Mouse (Mus musculus): ENCODE data around the gene Fga. TPM values are rescaled to one million over a fixed set of nuclear protein-coding genes. Genes with fewer than 3 reads are reported as not detected.
A peak's percentile ranks its signal among the peaks of the same experiment; 100 is the strongest.

The Fga gene
- polyA plus RNA-seq, 1 experiment from 2014 or later = 19.2 TPM

- no peak overlapping the region for H3K4me2 ChIP-seq (ENCODE audit: low read depth, low read length)
- H3K9me3 ChIP-seq (ENCODE audit: control insufficient read depth, low read length) = no peaks in the 10 kb centered on the region
- H3K27ac ChIP-seq (ENCODE audit: low read length) = no peak overlapping the region
- peak; percentile 60 for ATAC-seq
- no peaks in the 10 kb centered on the region for H3K36me3 ChIP-seq (ENCODE audit: control insufficient read depth, insufficient read depth, low read length)
- H3K4me3 ChIP-seq (ENCODE audit: low read length) = no peak overlapping the region
- peaks cover 9% of the 10 kb centered on the region; the same call in 1 of the 2 replicates for H3K4me1 ChIP-seq (ENCODE audit: control insufficient read depth, insufficient read depth, low read length)
- WGBS = 67% methylated on average over 9 of the region's 9 CpGs
- H3K9ac ChIP-seq (ENCODE audit: low read depth, low read length) = peak overlapping the region; percentile 29; the same call in 1 of the 2 replicates
- no peaks in the 10 kb centered on the region for H3K27me3 ChIP-seq (replicated peaks; ENCODE audit: control insufficient read depth, insufficient read depth, low read length)
Measured at GRCm38 (mm10) chr3:82999995-83000394, 25.9 kb upstream of the Fga start.

- Histone ChIP-seq H3K9ac (ENCODE audit: low read depth, low read length) (no peak overlapping the region), H3K4me1 (ENCODE audit: control insufficient read depth, insufficient read depth, low read length) (0 out of 2 replicates have a peak, but pooled peaks cover 2% of the 10 kb centered on the region), H3K4me3 (ENCODE audit: low read length) (no peak overlapping the region), H3K9me3 (ENCODE audit: control insufficient read depth, low read length) (no peaks in the 10 kb centered on the region), H3K36me3 (ENCODE audit: control insufficient read depth, insufficient read depth, low read length) (no peaks in the 10 kb centered on the region), H3K27me3 (replicated peaks; ENCODE audit: control insufficient read depth, insufficient read depth, low read length) (no peaks in the 10 kb centered on the region), H3K4me2 (ENCODE audit: low read depth, low read length) (no peak overlapping the region), H3K27ac (ENCODE audit: low read length) (no peak overlapping the region)
- no peak for ATAC-seq
- WGBS = 3% methylated on average over 2 of the region's 2 CpGs
Measured at GRCm38 (mm10) chr3:83002191-83002590, 23.7 kb upstream of the Fga start.

- no peak overlapping the region for H3K4me2 ChIP-seq (ENCODE audit: low read depth, low read length)
- no peak overlapping the region for H3K9ac ChIP-seq (ENCODE audit: low read depth, low read length)
- no peak for ATAC-seq
- no peaks in the 10 kb centered on the region for H3K36me3 ChIP-seq (ENCODE audit: control insufficient read depth, insufficient read depth, low read length)
- H3K27ac ChIP-seq (ENCODE audit: low read length) = no peak overlapping the region
- H3K4me3 ChIP-seq (ENCODE audit: low read length) = no peak overlapping the region
- no peaks in the 10 kb centered on the region for H3K27me3 ChIP-seq (replicated peaks; ENCODE audit: control insufficient read depth, insufficient read depth, low read length)
- no peaks in the 10 kb centered on the region for H3K9me3 ChIP-seq (ENCODE audit: control insufficient read depth, low read length)
- H3K4me1 ChIP-seq (ENCODE audit: control insufficient read depth, insufficient read depth, low read length) = 0 out of 2 replicates have a peak, but pooled peaks cover 2% of the 10 kb centered on the region
- 88% methylated on average over 8 of the region's 8 CpGs for WGBS
Measured at GRCm38 (mm10) chr3:83003068-83003467, 22.8 kb upstream of the Fga start.

GRCm38 (mm10) chr3:83004801-83005200, 21.1 kb upstream of the Fga start:
- Histone ChIP-seq H3K36me3 (ENCODE audit: control insufficient read depth, insufficient read depth, low read length) (no peaks in the 10 kb centered on the region), H3K4me3 (ENCODE audit: low read length) (no peak overlapping the region), H3K9ac (ENCODE audit: low read depth, low read length) (no peak overlapping the region), H3K4me2 (ENCODE audit: low read depth, low read length) (no peak overlapping the region), H3K27ac (ENCODE audit: low read length) (no peak overlapping the region), H3K4me1 (ENCODE audit: control insufficient read depth, insufficient read depth, low read length) (0 out of 2 replicates have a peak, but pooled peaks cover under 1% of the 10 kb centered on the region), H3K9me3 (ENCODE audit: control insufficient read depth, low read length) (no peaks in the 10 kb centered on the region), H3K27me3 (replicated peaks; ENCODE audit: control insufficient read depth, insufficient read depth, low read length) (no peaks in the 10 kb centered on the region)
- no peak for ATAC-seq
- WGBS = 94% methylated on average over 7 of the region's 7 CpGs

GRCm38 (mm10) chr3:83007557-83007956, 18.3 kb upstream of the Fga start, which contains the start of gene Fgg:
Gene Fgg (plus strand): TSS chr3:83007724.
- no peak within 1 kb of the TSS for H3K9ac ChIP-seq (ENCODE audit: low read depth, low read length)
- no peaks in the 10 kb centered on the region for H3K9me3 ChIP-seq (ENCODE audit: control insufficient read depth, low read length)
- H3K27me3 ChIP-seq (replicated peaks; ENCODE audit: control insufficient read depth, insufficient read depth, low read length) = no peaks in the 10 kb centered on the region
- no peak within 1 kb of the TSS for H3K27ac ChIP-seq (ENCODE audit: low read length)
- H3K4me2 ChIP-seq (ENCODE audit: low read depth, low read length) = no peak within 1 kb of the TSS
- 0 out of 2 replicates have a peak, but pooled peaks have one; percentile 21 for ATAC-seq
- H3K4me1 ChIP-seq (ENCODE audit: control insufficient read depth, insufficient read depth, low read length) = no peaks in the 10 kb centered on the region
- WGBS = 50% methylated on average over 7 of the region's 7 CpGs
- no peak within 1 kb of the TSS for H3K4me3 ChIP-seq (ENCODE audit: low read length)
- H3K36me3 ChIP-seq (ENCODE audit: control insufficient read depth, insufficient read depth, low read length) = no peaks in the 10 kb centered on the region

GRCm38 (mm10) chr3:83010291-83010690, 15.6 kb upstream of the Fga start:
- Histone ChIP-seq H3K4me3 (ENCODE audit: low read length) (no peak overlapping the region), H3K4me2 (ENCODE audit: low read depth, low read length) (no peak overlapping the region), H3K27ac (ENCODE audit: low read length) (no peak overlapping the region), H3K27me3 (replicated peaks; ENCODE audit: control insufficient read depth, insufficient read depth, low read length) (no peaks in the 10 kb centered on the region), H3K9ac (ENCODE audit: low read depth, low read length) (no peak overlapping the region), H3K9me3 (ENCODE audit: control insufficient read depth, low read length) (no peaks in the 10 kb centered on the region), H3K36me3 (ENCODE audit: control insufficient read depth, insufficient read depth, low read length) (no peaks in the 10 kb centered on the region), H3K4me1 (ENCODE audit: control insufficient read depth, insufficient read depth, low read length) (no peaks in the 10 kb centered on the region)
- 72% methylated on average over 11 of the region's 11 CpGs for WGBS
- ATAC-seq = no peak

- H3K4me3 ChIP-seq (ENCODE audit: low read length) = no peak overlapping the region
- no peak overlapping the region for H3K4me2 ChIP-seq (ENCODE audit: low read depth, low read length)
- no peaks in the 10 kb centered on the region for H3K4me1 ChIP-seq (ENCODE audit: control insufficient read depth, insufficient read depth, low read length)
- no peaks in the 10 kb centered on the region for H3K9me3 ChIP-seq (ENCODE audit: control insufficient read depth, low read length)
- H3K9ac ChIP-seq (ENCODE audit: low read depth, low read length) = no peak overlapping the region
- no peaks in the 10 kb centered on the region for H3K27me3 ChIP-seq (replicated peaks; ENCODE audit: control insufficient read depth, insufficient read depth, low read length)
- no peak overlapping the region for H3K27ac ChIP-seq (ENCODE audit: low read length)
- WGBS = 90% methylated on average over 4 of the region's 4 CpGs
- no peak for ATAC-seq
- no peaks in the 10 kb centered on the region for H3K36me3 ChIP-seq (ENCODE audit: control insufficient read depth, insufficient read depth, low read length)
Measured at GRCm38 (mm10) chr3:83011136-83011535, 14.7 kb upstream of the Fga start.

GRCm38 (mm10) chr3:83011565-83011964, 14.3 kb upstream of the Fga start:
- 80% methylated on average over 4 of the region's 4 CpGs for WGBS
- no peak overlapping the region for H3K9ac ChIP-seq (ENCODE audit: low read depth, low read length)

GRCm38 (mm10) chr3:83012636-83013035, 13.2 kb upstream of the Fga start:
- no peak overlapping the region for H3K4me2 ChIP-seq (ENCODE audit: low read depth, low read length)
- ATAC-seq = no peak
- H3K27me3 ChIP-seq (replicated peaks; ENCODE audit: control insufficient read depth, insufficient read depth, low read length) = no peaks in the 10 kb centered on the region
- no peak overlapping the region for H3K27ac ChIP-seq (ENCODE audit: low read length)
- H3K36me3 ChIP-seq (ENCODE audit: control insufficient read depth, insufficient read depth, low read length) = no peaks in the 10 kb centered on the region
- 94% methylated on average over 19 of the region's 19 CpGs for WGBS
- H3K4me3 ChIP-seq (ENCODE audit: low read length) = no peak overlapping the region
- no peak overlapping the region for H3K9ac ChIP-seq (ENCODE audit: low read depth, low read length)
- H3K9me3 ChIP-seq (ENCODE audit: control insufficient read depth, low read length) = no peaks in the 10 kb centered on the region
- H3K4me1 ChIP-seq (ENCODE audit: control insufficient read depth, insufficient read depth, low read length) = no peaks in the 10 kb centered on the region

More at GRCm38 (mm10) chr3:83011565-83011964, 14.3 kb upstream of the Fga start:
- no peaks in the 10 kb centered on the region for H3K9me3 ChIP-seq (ENCODE audit: control insufficient read depth, low read length)
- H3K27ac ChIP-seq (ENCODE audit: low read length) = no peak overlapping the region
- no peak overlapping the region for H3K4me3 ChIP-seq (ENCODE audit: low read length)
- ATAC-seq = no peak
- no peaks in the 10 kb centered on the region for H3K4me1 ChIP-seq (ENCODE audit: control insufficient read depth, insufficient read depth, low read length)
- no peaks in the 10 kb centered on the region for H3K36me3 ChIP-seq (ENCODE audit: control insufficient read depth, insufficient read depth, low read length)
- no peak overlapping the region for H3K4me2 ChIP-seq (ENCODE audit: low read depth, low read length)
- H3K27me3 ChIP-seq (replicated peaks; ENCODE audit: control insufficient read depth, insufficient read depth, low read length) = no peaks in the 10 kb centered on the region

- Histone ChIP-seq H3K27ac (ENCODE audit: low read length) (no peak overlapping the region), H3K4me3 (ENCODE audit: low read length) (no peak overlapping the region), H3K36me3 (ENCODE audit: control insufficient read depth, insufficient read depth, low read length) (no peaks in the 10 kb centered on the region), H3K4me2 (ENCODE audit: low read depth, low read length) (no peak overlapping the region), H3K4me1 (ENCODE audit: control insufficient read depth, insufficient read depth, low read length) (no peaks in the 10 kb centered on the region), H3K27me3 (replicated peaks; ENCODE audit: control insufficient read depth, insufficient read depth, low read length) (no peaks in the 10 kb centered on the region), H3K9ac (ENCODE audit: low read depth, low read length) (no peak overlapping the region), H3K9me3 (ENCODE audit: control insufficient read depth, low read length) (no peaks in the 10 kb centered on the region)
- 87% methylated on average over 10 of the region's 10 CpGs for WGBS
- no peak for ATAC-seq
Measured at GRCm38 (mm10) chr3:83013951-83014350, 11.9 kb upstream of the Fga start.

Measured in intestine, embryonic 16.5 days (tissue).